Mouse (Mus musculus): ENCODE measurements around the gene Macrod2. TPM values are rescaled to one million over a fixed set of nuclear protein-coding genes. Genes with fewer than 3 reads are reported as not detected.

Macrod2 gene
- polyA plus RNA-seq, 1 experiment, result 20.2 TPM

DNA sequence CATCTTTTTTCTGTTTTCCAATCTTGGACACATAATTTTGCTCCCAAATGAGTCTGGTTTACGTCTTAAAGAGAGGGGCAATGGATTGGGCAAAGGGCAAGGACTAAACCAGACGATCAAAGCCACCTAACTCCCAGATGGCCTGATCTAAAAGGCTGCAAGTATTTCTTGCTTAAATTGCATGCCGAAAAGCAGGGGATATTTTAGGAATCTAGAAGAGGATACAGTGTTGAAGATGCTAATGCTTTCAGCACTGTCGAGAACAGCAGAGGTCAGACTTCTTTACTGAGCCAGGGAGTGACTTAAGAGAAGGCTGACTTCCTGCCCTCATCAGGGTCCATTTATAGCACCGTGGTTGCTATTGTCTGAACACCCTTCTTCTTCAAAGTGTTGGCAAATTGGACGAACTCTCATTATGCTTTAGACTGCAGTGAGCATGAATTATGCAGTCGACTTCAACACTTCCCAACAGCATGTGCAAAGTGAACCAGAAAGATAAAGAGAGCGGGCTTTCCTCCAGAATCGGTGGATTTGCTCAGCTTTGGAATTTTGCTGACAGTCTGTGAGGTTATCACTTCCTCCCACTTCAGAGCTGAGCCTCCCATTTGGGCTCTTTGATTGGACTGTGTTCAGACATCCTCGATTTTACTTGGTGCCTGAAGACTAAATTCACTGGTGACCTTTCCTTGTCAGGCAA lies 1481.2 kb downstream of the Macrod2 start:
- Histone ChIP-seq H3K27me3 (ENCODE audit: control insufficient read depth, insufficient read depth, low read length) (no peaks in the 10 kb centered on the region), H3K4me1 (ENCODE audit: control insufficient read depth, insufficient read depth, low read length) (no peaks in the 10 kb centered on the region), H3K27ac (ENCODE audit: insufficient read depth, low read length) (no peak overlapping the region), H3K4me3 (replicated peaks; ENCODE audit: insufficient read depth, low read depth, low read length) (no peak overlapping the region)
- no peak for DNase-seq
- no peak for TF ChIP-seq CTCF (IDR thresholded peaks at IDR 0.05; ENCODE audit: borderline replicate concordance, insufficient read depth, low read depth, low read length)
- TF ChIP-seq POLR2A (IDR thresholded peaks at IDR 0.05; ENCODE audit: borderline replicate concordance, insufficient read depth, low read length), result no peak
- 57% methylated on average over 10 of the region's 10 CpGs for WGBS

DNA sequence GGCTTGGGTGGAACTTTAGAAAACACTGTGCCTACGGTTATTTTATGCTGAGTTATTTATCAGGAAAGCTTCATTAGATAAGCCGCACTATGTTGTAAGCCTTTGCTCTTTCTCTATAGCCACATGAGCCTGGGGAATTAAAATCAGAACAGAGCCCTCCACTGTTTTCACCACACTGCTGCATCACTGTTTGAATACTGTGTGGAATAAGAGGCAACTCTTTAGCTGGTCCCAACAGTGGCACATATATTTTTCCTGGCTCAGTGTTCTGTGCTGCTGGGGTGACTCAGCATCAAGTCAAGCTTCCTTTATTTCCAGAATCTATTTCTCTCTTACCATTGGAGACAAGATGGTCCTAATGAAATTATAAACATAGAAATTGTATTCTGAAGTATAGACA lies 1481.8 kb downstream of the Macrod2 start:
- Histone ChIP-seq H3K4me1 (ENCODE audit: control insufficient read depth, insufficient read depth, low read length) (no peaks in the 10 kb centered on the region), H3K27me3 (ENCODE audit: control insufficient read depth, insufficient read depth, low read length) (no peaks in the 10 kb centered on the region), H3K4me3 (replicated peaks; ENCODE audit: insufficient read depth, low read depth, low read length) (no peak overlapping the region), H3K27ac (ENCODE audit: insufficient read depth, low read length) (no peak overlapping the region)
- 95% methylated on average over 2 of the region's 2 CpGs for WGBS
- DNase-seq, result no peak
- TF ChIP-seq POLR2A (IDR thresholded peaks at IDR 0.05; ENCODE audit: borderline replicate concordance, insufficient read depth, low read length) (no peak), CTCF (IDR thresholded peaks at IDR 0.05; ENCODE audit: borderline replicate concordance, insufficient read depth, low read depth, low read length) (no peak)

DNA sequence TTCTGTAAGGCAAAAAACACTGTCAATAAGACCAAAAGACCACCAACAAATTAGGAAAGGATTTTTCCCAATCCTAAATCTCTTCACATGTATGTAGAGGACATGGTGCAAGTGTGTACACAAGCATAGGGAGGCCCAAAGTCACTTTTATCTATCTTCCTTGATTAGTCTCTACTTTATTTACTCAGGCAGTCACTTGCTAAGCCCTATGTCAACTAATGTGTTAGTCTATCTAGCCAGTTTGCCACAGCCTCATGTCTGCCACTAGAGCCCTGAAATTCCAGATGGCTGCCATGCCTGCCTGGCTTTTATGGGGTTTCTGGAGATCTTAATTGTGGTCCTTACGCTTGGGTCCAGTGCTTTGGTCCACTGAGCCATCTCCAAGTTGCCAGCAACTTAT lies 1483.4 kb downstream of the Macrod2 start:
- no peak for TF ChIP-seq CTCF (IDR thresholded peaks at IDR 0.05; ENCODE audit: borderline replicate concordance, insufficient read depth, low read depth, low read length)
- TF ChIP-seq POLR2A (IDR thresholded peaks at IDR 0.05; ENCODE audit: borderline replicate concordance, insufficient read depth, low read length), result no peak
- WGBS, result 89% methylated on average over 1 of the region's 1 CpGs
- H3K27ac ChIP-seq (ENCODE audit: insufficient read depth, low read length), result no peak overlapping the region

GRCm38 (mm10) chr2:141879711-141880110 lies 1484.6 kb downstream of the Macrod2 start:
- Histone ChIP-seq H3K4me1 (ENCODE audit: control insufficient read depth, insufficient read depth, low read length) (no peaks in the 10 kb centered on the region), H3K27ac (ENCODE audit: insufficient read depth, low read length) (no peak overlapping the region), H3K27me3 (ENCODE audit: control insufficient read depth, insufficient read depth, low read length) (no peaks in the 10 kb centered on the region), H3K4me3 (replicated peaks; ENCODE audit: insufficient read depth, low read depth, low read length) (no peak overlapping the region)
- TF ChIP-seq POLR2A (IDR thresholded peaks at IDR 0.05; ENCODE audit: borderline replicate concordance, insufficient read depth, low read length) (no peak), CTCF (IDR thresholded peaks at IDR 0.05; ENCODE audit: borderline replicate concordance, insufficient read depth, low read depth, low read length) (no peak)
- DNase-seq, result no peak
- WGBS, result 40% methylated on average over 9 of the region's 9 CpGs

More for the DNA sequence above, 1483.4 kb downstream of the Macrod2 start:
- H3K4me3 ChIP-seq (replicated peaks; ENCODE audit: insufficient read depth, low read depth, low read length), result no peak overlapping the region
- no peaks in the 10 kb centered on the region for H3K27me3 ChIP-seq (ENCODE audit: control insufficient read depth, insufficient read depth, low read length)
- no peak for DNase-seq
- no peaks in the 10 kb centered on the region for H3K4me1 ChIP-seq (ENCODE audit: control insufficient read depth, insufficient read depth, low read length)

DNA sequence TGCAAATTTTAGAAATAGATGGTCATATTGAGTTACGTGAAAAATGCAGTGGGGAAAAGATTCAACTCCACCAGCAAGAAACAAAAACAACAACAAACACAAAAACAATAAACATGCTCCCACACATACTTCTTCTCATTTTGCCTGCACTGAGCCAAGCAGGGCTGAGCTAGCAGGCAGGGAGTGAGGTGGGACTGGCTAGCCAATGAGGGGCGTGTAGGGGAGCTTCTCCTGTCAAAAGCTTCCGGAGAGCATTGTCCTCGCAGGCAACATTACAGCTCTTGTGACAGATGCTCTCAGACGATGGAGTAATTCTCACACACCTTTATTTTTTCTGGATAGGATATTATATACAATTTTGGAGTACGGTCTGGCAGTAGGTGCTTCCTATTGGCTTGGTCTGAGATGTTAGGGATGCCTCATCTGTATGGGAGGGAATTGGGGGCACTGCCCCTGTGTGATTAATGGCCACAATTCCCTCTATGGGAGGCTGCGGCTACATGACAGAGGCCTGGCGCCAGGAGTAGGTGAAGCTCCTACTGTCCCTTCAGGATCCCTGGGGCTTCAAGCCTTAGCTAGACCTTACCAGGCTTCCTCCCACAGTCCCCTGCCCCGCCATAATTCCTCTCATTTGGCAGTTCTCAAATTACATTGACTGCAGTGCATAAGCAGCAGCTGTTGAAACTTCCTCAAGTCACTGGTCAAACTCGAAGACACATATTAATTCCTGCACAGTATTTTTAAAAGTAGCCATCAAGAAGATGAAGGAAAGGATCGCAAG lies 1491.8 kb downstream of the Macrod2 start:
- WGBS, result 82% methylated on average over 11 of the region's 11 CpGs
- TF ChIP-seq POLR2A (IDR thresholded peaks at IDR 0.05; ENCODE audit: borderline replicate concordance, insufficient read depth, low read length) (no peak), CTCF (IDR thresholded peaks at IDR 0.05; ENCODE audit: borderline replicate concordance, insufficient read depth, low read depth, low read length) (no peak)
- no peaks in the 10 kb centered on the region for H3K27me3 ChIP-seq (ENCODE audit: control insufficient read depth, insufficient read depth, low read length)

GRCm38 (mm10) chr2:141889497-141889896 lies 1494.4 kb downstream of the Macrod2 start:
- 67% methylated on average over 2 of the region's 2 CpGs for WGBS
- TF ChIP-seq CTCF (IDR thresholded peaks at IDR 0.05; ENCODE audit: borderline replicate concordance, insufficient read depth, low read depth, low read length) (no peak), POLR2A (IDR thresholded peaks at IDR 0.05; ENCODE audit: borderline replicate concordance, insufficient read depth, low read length) (no peak)
- DNase-seq, result no peak

More for the DNA sequence above, 1491.8 kb downstream of the Macrod2 start:
- Histone ChIP-seq H3K4me3 (replicated peaks; ENCODE audit: insufficient read depth, low read depth, low read length) (no peak overlapping the region), H3K4me1 (ENCODE audit: control insufficient read depth, insufficient read depth, low read length) (no peaks in the 10 kb centered on the region), H3K27ac (ENCODE audit: insufficient read depth, low read length) (no peak overlapping the region)
- no peak for DNase-seq

GRCm38 (mm10) chr2:141897951-141898350 lies 1502.8 kb downstream of the Macrod2 start:
- Histone ChIP-seq H3K27ac (ENCODE audit: insufficient read depth, low read length) (no peak overlapping the region), H3K4me3 (replicated peaks; ENCODE audit: insufficient read depth, low read depth, low read length) (no peak overlapping the region), H3K27me3 (ENCODE audit: control insufficient read depth, insufficient read depth, low read length) (no peaks in the 10 kb centered on the region), H3K4me1 (ENCODE audit: control insufficient read depth, insufficient read depth, low read length) (no peaks in the 10 kb centered on the region; the same call in 1 of the 2 replicates)
- DNase-seq, result no peak
- TF ChIP-seq POLR2A (IDR thresholded peaks at IDR 0.05; ENCODE audit: borderline replicate concordance, insufficient read depth, low read length), result no peak
- no peak for TF ChIP-seq CTCF (IDR thresholded peaks at IDR 0.05; ENCODE audit: borderline replicate concordance, insufficient read depth, low read depth, low read length)

More at GRCm38 (mm10) chr2:141889497-141889896, 1494.4 kb downstream of the Macrod2 start:
- Histone ChIP-seq H3K4me1 (ENCODE audit: control insufficient read depth, insufficient read depth, low read length) (no peaks in the 10 kb centered on the region), H3K27me3 (ENCODE audit: control insufficient read depth, insufficient read depth, low read length) (no peaks in the 10 kb centered on the region), H3K27ac (ENCODE audit: insufficient read depth, low read length) (no peak overlapping the region), H3K4me3 (replicated peaks; ENCODE audit: insufficient read depth, low read depth, low read length) (no peak overlapping the region)

All from cerebellum, adult 2 months (tissue).